Mouse (Mus musculus): Measurements from ENCODE around the gene Nek3. TPM values are rescaled to one million over a fixed set of nuclear protein-coding genes. Genes with fewer than 3 reads are reported as not detected.

Nek3 gene
- polyA plus RNA-seq, 1 experiment from 2014 or later, result 10.4 TPM

- H3K4me3 ChIP-seq, result no peak overlapping the region
- H3K4me2 ChIP-seq, result no peak overlapping the region
- no peak overlapping the region for H3K9ac ChIP-seq
- no peak overlapping the region for H3K27ac ChIP-seq
- 86% methylated on average over 5 of the region's 5 CpGs for WGBS
- H3K9me3 ChIP-seq, result no peaks in the 10 kb centered on the region
- H3K36me3 ChIP-seq, result peaks cover 17% of the 10 kb centered on the region
- H3K4me1 ChIP-seq (replicated peaks), result no peaks in the 10 kb centered on the region
- H3K27me3 ChIP-seq, result no peaks in the 10 kb centered on the region
- 0 out of 2 replicates have a peak, but pooled peaks have one; percentile 10 for ATAC-seq (ENCODE audit: low FRiP score)
Measured at GRCm38 (mm10) chr8:22134750-22135135, 31.5 kb downstream of the Nek3 start.

- no peak overlapping the region for H3K9ac ChIP-seq
- 92% methylated on average over 7 of the region's 7 CpGs for WGBS
- 0 out of 2 replicates have a peak, but pooled peaks have one; percentile 43 for ATAC-seq (ENCODE audit: low FRiP score)
- no peak overlapping the region for H3K4me3 ChIP-seq
- H3K36me3 ChIP-seq, result peaks cover 19% of the 10 kb centered on the region
- H3K4me1 ChIP-seq (replicated peaks), result no peaks in the 10 kb centered on the region
- H3K4me2 ChIP-seq, result no peak overlapping the region
- H3K27ac ChIP-seq, result no peak overlapping the region
- no peaks in the 10 kb centered on the region for H3K9me3 ChIP-seq
- H3K27me3 ChIP-seq, result no peaks in the 10 kb centered on the region
Measured at GRCm38 (mm10) chr8:22134078-22134749, 32.0 kb downstream of the Nek3 start.

DNA sequence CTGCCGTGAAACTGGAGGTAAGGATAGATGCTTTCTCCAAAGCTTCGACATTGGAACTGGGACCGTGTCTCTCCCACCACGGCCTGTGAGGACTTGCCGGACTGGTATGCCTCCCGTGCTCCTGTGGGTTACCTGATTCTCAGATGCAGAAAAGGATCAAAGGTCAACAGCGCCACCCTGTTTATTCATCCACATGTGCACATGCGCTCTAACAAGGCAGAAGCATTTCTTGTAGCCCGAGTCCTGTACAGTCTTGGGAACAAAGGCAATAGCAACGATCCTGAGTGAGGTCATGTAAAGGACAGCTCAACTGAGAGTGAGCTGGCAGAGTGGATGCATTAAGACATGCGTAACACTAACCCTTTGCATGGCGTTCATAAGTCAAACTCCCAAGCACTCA is 34.2 kb downstream of the Nek3 start:
- Histone ChIP-seq H3K36me3 (peaks cover 40% of the 10 kb centered on the region), H3K27ac (no peak overlapping the region), H3K9ac (no peak overlapping the region), H3K27me3 (no peaks in the 10 kb centered on the region), H3K4me2 (no peak overlapping the region), H3K4me1 (replicated peaks) (no peaks in the 10 kb centered on the region), H3K4me3 (no peak overlapping the region), H3K9me3 (no peaks in the 10 kb centered on the region)
- 90% methylated on average over 12 of the region's 12 CpGs for WGBS
- ATAC-seq (ENCODE audit: low FRiP score), result no peak

DNA sequence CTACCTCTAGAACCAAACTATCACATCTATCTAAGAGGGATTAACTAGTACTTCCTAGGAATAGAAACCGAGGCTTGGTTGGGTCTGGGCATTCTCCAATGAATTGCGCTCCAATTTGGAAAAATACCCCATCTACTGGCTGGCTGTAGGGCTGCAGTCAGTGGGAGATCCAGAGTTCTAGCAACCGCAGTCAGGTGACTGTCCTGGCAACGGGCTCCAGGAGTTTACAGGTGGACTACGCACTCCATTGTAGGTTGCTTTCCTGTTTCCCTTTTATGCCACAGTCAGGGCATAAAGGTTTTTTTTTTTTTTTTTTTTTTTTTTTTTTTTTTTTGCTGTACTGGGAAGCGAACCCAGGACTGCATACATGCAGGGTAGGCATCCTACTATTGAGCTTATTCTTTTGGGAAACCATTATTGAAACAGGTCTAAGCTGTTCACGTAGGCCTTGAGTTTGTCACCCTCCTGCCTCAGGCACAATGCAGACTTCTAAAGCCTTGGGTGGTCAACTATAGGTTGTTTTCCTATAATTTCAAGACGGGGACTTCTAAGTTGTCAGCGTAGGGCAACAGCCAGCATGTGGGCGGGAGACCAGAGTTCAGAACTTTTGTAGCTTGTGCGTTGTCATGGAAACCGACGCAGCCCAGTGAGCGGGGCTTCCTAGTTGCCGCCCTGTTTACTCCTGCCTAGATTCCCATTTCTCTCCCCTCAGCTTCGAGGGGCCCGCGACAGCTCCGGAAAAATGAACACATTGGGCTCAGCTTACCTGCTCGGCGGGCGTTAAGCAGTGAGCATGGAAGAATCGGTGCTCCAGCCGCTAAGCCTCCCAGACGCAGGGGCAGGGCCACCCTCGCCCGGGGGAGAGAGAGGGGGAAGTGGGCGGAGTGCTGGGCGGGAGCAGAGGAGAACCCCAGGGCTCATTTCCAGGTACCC is 41.7 kb downstream of the Nek3 start, which contains the start of gene Nek5:
Nek5 (minus strand) TSS at position 834 of the 933 bp plus-strand sequence.
- Histone ChIP-seq H3K9ac (peak within 1 kb of the TSS; percentile 60; the same call in 1 of the 2 replicates), H3K9me3 (no peaks in the 10 kb centered on the region), H3K36me3 (peaks cover 28% of the 10 kb centered on the region), H3K27me3 (no peaks in the 10 kb centered on the region; the same call in 1 of the 2 replicates), H3K27ac (no peak within 1 kb of the TSS), H3K4me3 (peak within 1 kb of the TSS; percentile 37), H3K4me2 (peak within 1 kb of the TSS; percentile 59), H3K4me1 (replicated peaks) (peaks cover 7% of the 10 kb centered on the region)
- ATAC-seq (ENCODE audit: low FRiP score), result peak; percentile 71
- 2% methylated on average over 29 of the region's 29 CpGs for WGBS

DNA sequence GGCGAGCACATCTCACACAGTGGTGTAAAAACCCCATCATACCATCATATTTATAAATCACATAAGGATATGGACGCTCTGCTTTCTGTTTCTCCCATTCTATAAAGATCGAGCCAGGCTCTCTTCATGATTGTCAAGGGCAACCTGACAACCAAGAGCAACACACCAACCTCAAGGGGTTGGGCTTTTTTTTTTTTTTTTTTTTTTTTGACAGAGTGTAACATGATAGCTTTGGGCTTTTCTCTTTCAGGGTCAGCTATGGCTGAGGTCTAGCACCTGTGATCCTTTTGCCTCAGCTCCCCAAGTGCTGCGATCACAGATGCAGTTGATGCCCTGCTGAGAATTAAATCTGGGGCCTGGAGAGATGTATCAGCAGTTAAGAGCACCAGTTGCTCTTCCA is 59.2 kb downstream of the Nek3 start:
- no peaks in the 10 kb centered on the region for H3K27me3 ChIP-seq
- WGBS, result 78% methylated on average over 4 of the region's 4 CpGs
- H3K9ac ChIP-seq, result no peak overlapping the region
- H3K4me1 ChIP-seq (replicated peaks), result no peaks in the 10 kb centered on the region
- H3K36me3 ChIP-seq, result no peaks in the 10 kb centered on the region
- no peaks in the 10 kb centered on the region for H3K9me3 ChIP-seq
- H3K27ac ChIP-seq, result no peak overlapping the region
- ATAC-seq (ENCODE audit: low FRiP score), result no peak
- H3K4me3 ChIP-seq, result no peak overlapping the region
- H3K4me2 ChIP-seq, result no peak overlapping the region

DNA sequence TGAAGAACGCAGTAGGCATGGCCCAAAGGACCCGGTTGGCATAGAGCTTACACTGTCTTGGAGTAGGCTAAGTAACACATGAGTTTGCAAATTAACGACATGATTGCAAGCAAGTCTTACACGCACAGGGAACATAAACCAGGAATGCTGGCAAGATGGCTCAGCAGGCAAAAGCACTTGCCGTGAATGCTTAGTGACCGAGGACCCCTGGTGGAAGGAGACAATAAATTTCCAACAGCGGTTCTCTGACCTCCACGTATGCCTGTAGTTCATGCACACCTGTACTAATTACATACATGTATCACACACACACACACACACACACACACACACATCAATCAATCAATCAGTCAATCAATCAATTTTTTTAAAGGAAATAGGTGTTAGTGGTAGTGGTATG is 74.7 kb downstream of the Nek3 start:
- no peaks in the 10 kb centered on the region for H3K9me3 ChIP-seq
- H3K27ac ChIP-seq, result no peak overlapping the region
- H3K4me3 ChIP-seq, result no peak overlapping the region
- H3K27me3 ChIP-seq, result no peaks in the 10 kb centered on the region
- no peaks in the 10 kb centered on the region for H3K4me1 ChIP-seq (replicated peaks)
- no peak overlapping the region for H3K4me2 ChIP-seq
- no peaks in the 10 kb centered on the region for H3K36me3 ChIP-seq
- WGBS, result 50% methylated on average over 8 of the region's 8 CpGs
- H3K9ac ChIP-seq, result no peak overlapping the region
- ATAC-seq (ENCODE audit: low FRiP score), result no peak

DNA sequence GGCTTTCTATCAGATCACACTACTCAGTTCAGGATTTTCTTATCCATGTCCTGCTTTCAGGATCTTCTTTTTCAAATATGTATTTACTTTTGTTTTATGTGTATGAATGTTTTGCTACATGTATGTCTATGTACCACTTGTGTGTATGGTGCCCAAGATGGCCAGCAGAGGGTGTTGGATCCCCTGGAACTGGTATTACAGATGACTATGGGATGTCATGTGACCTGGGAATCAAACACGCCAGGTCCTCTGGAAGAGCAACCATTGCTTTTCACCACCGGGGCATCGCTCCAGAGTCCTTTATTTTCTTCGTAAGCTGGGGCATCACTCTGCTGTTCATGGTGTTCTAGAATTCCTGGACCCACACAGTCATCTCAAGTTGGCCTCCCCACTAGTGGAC is 77.0 kb downstream of the Nek3 start:
- no peak for ATAC-seq (ENCODE audit: low FRiP score)
- Histone ChIP-seq H3K36me3 (no peaks in the 10 kb centered on the region), H3K4me1 (replicated peaks) (no peaks in the 10 kb centered on the region), H3K27me3 (no peaks in the 10 kb centered on the region), H3K4me3 (no peak overlapping the region), H3K9ac (no peak overlapping the region), H3K27ac (no peak overlapping the region), H3K4me2 (no peak overlapping the region), H3K9me3 (no peaks in the 10 kb centered on the region)
- 93% methylated on average over 4 of the region's 4 CpGs for WGBS

- no peak overlapping the region for H3K4me2 ChIP-seq
- WGBS, result 90% methylated on average over 9 of the region's 9 CpGs
Measured at GRCm38 (mm10) chr8:22079313-22080007, 86.8 kb downstream of the Nek3 start.

More at GRCm38 (mm10) chr8:22079313-22080007, 86.8 kb downstream of the Nek3 start:
- no peak for ATAC-seq (ENCODE audit: low FRiP score)
- no peaks in the 10 kb centered on the region for H3K9me3 ChIP-seq
- H3K4me3 ChIP-seq, result no peak overlapping the region
- H3K27me3 ChIP-seq, result no peaks in the 10 kb centered on the region
- no peaks in the 10 kb centered on the region for H3K4me1 ChIP-seq (replicated peaks)
- H3K9ac ChIP-seq, result no peak overlapping the region
- H3K36me3 ChIP-seq, result no peaks in the 10 kb centered on the region
- H3K27ac ChIP-seq, result no peak overlapping the region

Other genes starting within 250 kb of the Nek3 start
- not detected in 2 replicates for gene Defb15, start 233.7 kb downstream of the Nek3 start, polyA plus RNA-seq (2015; fragmentation: Nextera tagmentation; extraction: Ambion mirVana)
- gene Defb35, start 228.1 kb downstream of the Nek3 start, polyA plus RNA-seq (2015; fragmentation: Nextera tagmentation; extraction: Ambion mirVana), result not detected in 2 replicates
- not detected in 2 replicates for gene Defb13, start 219.7 kb downstream of the Nek3 start, polyA plus RNA-seq (2015; fragmentation: Nextera tagmentation; extraction: Ambion mirVana)
- gene Fam90a1a, start 207.7 kb downstream of the Nek3 start, polyA plus RNA-seq (2015; fragmentation: Nextera tagmentation; extraction: Ambion mirVana), result not detected in 2 replicates
- gene Ccdc70, start 196.7 kb downstream of the Nek3 start, polyA plus RNA-seq (2015; fragmentation: Nextera tagmentation; extraction: Ambion mirVana), result not detected in 2 replicates
- gene Atp7b, start 106.1 kb downstream of the Nek3 start, polyA plus RNA-seq (2015; fragmentation: Nextera tagmentation; extraction: Ambion mirVana), result 1.6 and 1.7 TPM in 2 replicates
- 33.8 and 37.2 TPM in 2 replicates for gene Alg11, start 105.7 kb downstream of the Nek3 start, polyA plus RNA-seq (2015; fragmentation: Nextera tagmentation; extraction: Ambion mirVana)
- gene Nek5, start 41.4 kb downstream of the Nek3 start, polyA plus RNA-seq (2015; fragmentation: Nextera tagmentation; extraction: Ambion mirVana), result 0.56 and 1.3 TPM in 2 replicates
- 16.9 and 19.1 TPM in 2 replicates for gene Ckap2, start 19.4 kb upstream of the Nek3 start, polyA plus RNA-seq (2015; fragmentation: Nextera tagmentation; extraction: Ambion mirVana)
- 42.1 and 42.3 TPM in 2 replicates for gene Vps36, start 26.4 kb upstream of the Nek3 start, polyA plus RNA-seq (2015; fragmentation: Nextera tagmentation; extraction: Ambion mirVana)
- gene Thsd1, start 60.9 kb upstream of the Nek3 start, polyA plus RNA-seq (2015; fragmentation: Nextera tagmentation; extraction: Ambion mirVana), result 8.3 and 8.5 TPM in 2 replicates
- not detected in 2 replicates for gene Tpte, start 117.0 kb upstream of the Nek3 start, polyA plus RNA-seq (2015; fragmentation: Nextera tagmentation; extraction: Ambion mirVana)
- gene Slc25a15, start 232.2 kb upstream of the Nek3 start, polyA plus RNA-seq (2015; fragmentation: Nextera tagmentation; extraction: Ambion mirVana), result 8.8 TPM in 2 replicates
- gene Mrps31, start 244.9 kb upstream of the Nek3 start, polyA plus RNA-seq (2015; fragmentation: Nextera tagmentation; extraction: Ambion mirVana), result 33.8 and 34.2 TPM in 2 replicates

All from hindbrain, embryonic 13.5 days (tissue).